ENCODE assay signal across 1 mouse cellular context in the genomic region with DNA sequence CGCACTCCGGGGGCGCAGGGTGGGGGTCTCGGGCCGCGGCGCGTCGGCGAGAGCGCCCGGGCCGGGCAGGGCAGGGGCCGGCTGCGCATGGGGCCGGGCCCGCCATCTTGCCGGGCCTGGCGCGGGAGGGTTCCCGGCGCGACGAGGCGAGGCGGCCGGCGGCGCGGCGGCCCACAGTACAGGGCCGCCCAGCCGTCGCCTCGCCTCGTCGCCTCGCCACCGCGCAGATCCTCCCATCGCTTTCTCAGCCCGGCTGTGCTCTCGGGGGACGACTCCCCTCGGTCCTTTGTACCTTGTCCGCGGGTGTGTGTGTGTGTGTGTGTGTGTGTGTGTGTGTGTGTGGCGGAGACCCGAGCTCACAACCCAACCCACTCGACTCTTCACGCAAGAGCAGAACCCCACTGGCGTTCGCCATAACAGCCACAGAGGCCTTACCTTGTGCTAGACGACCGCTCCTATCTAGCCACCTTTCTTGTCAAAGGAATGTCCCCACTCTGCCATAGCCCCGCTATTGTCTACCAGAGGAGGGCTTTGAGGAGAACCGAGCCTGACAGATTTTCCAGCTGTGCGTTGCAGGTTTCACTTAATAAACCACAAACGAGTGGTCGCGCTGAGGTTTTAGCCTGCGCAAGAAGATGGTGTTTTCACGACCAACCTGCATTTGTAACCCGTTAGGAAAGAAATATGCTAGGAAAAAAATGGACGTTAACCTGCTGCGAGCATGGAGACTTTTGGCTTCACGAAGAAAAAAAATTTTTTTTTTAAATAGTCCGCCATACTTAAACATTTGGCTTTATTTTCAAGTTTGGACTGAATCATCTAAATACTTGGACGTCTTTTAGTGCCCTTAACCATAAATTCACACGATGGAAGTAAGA.
TF ChIP-seq lines count a peak whose summit lies in the region.

No protein-coding gene starts in this region.

TF ChIP-seq in C2C12, 6 proteins besides CTCF, POLR2A, EP300 and RAD21 (continued from another document):
- TF ChIP-seq MYOD1 (IDR thresholded peaks at IDR 0.05; ENCODE audit: control insufficient read depth, insufficient read length, low read depth) (no peak), FOSL1 (IDR thresholded peaks at IDR 0.05; ENCODE audit: insufficient read depth, low read length, poor library complexity, severe bottlenecking) (no peak), CEBPB (IDR thresholded peaks at IDR 0.05; ENCODE audit: low read depth) (no peak), USF1 (IDR thresholded peaks at IDR 0.05; ENCODE audit: low read depth) (no peak)
TF ChIP-seq in C2C12: peak in this region for 0.
